Mouse (Mus musculus): ENCODE data around the gene Naa25.

Gene Naa25

GRCm38 (mm10) chr5:121393402-121393801 is 4.3 kb upstream of the Naa25 start:
- no peak for DNase-seq

GRCm38 (mm10) chr5:121395621-121396020 is 2.1 kb upstream of the Naa25 start:
- DNase-seq: no peak

- peak; percentile 58 to 65 for DNase-seq
Observed at GRCm38 (mm10) chr5:121398146-121398964, 619 bp downstream of the Naa25 start.

- DNase-seq: no peak
Observed at GRCm38 (mm10) chr5:121398965-121399462, 1.3 kb downstream of the Naa25 start.

GRCm38 (mm10) chr5:121399540-121399939 is 1.8 kb downstream of the Naa25 start:
- no peak for DNase-seq

GRCm38 (mm10) chr5:121400064-121400463 is 2.3 kb downstream of the Naa25 start:
- no peak for DNase-seq

- DNase-seq: no peak
Observed at GRCm38 (mm10) chr5:121400849-121401248, 3.1 kb downstream of the Naa25 start.

GRCm38 (mm10) chr5:121407856-121408255 is 10.1 kb downstream of the Naa25 start:
- DNase-seq: no peak

GRCm38 (mm10) chr5:121410975-121411374 is 13.2 kb downstream of the Naa25 start:
- no peak for DNase-seq

- DNase-seq: no peak
Observed at GRCm38 (mm10) chr5:121420721-121421120, 23.0 kb downstream of the Naa25 start.

GRCm38 (mm10) chr5:121422787-121423186 is 25.1 kb downstream of the Naa25 start:
- no peak for DNase-seq

GRCm38 (mm10) chr5:121423297-121423696 is 25.6 kb downstream of the Naa25 start:
- DNase-seq: no peak

- no peak for DNase-seq
Observed at GRCm38 (mm10) chr5:121428954-121429353, 31.2 kb downstream of the Naa25 start.

GRCm38 (mm10) chr5:121438131-121438530 is 40.4 kb downstream of the Naa25 start:
- peak; percentile 16 to 37 for DNase-seq

GRCm38 (mm10) chr5:121438756-121439155 is 41.0 kb downstream of the Naa25 start:
- no peak for DNase-seq

- peak; percentile 67 to 68 for DNase-seq
Observed at GRCm38 (mm10) chr5:121443548-121443947, 45.8 kb downstream of the Naa25 start.

- DNase-seq: no peak
Observed at GRCm38 (mm10) chr5:121444870-121445269, 47.1 kb downstream of the Naa25 start.

GRCm38 (mm10) chr5:121448450-121448849 is 50.7 kb downstream of the Naa25 start:
- DNase-seq: peak; percentile 34 to 39

GRCm38 (mm10) chr5:121449976-121450375 is 52.2 kb downstream of the Naa25 start:
- DNase-seq: peak; percentile 73 to 75

- no peak for DNase-seq
Observed at GRCm38 (mm10) chr5:121450476-121450875, 52.7 kb downstream of the Naa25 start.

- peak in 1 of 2 experiments; percentile 21 for DNase-seq
Observed at GRCm38 (mm10) chr5:121451203-121451602, 53.5 kb downstream of the Naa25 start.

- peak; percentile 65 to 70 for DNase-seq
Observed at GRCm38 (mm10) chr5:121451644-121452025, 53.9 kb downstream of the Naa25 start, which contains the start of gene Tmem116. Gene Tmem116, plus strand, starts transcription at chr5:121451893.

- peak; percentile 99 to 100 for DNase-seq
Observed at GRCm38 (mm10) chr5:121452026-121452869, 54.5 kb downstream of the Naa25 start, which contains the start of gene Erp29. Gene Erp29, minus strand, starts transcription at chr5:121452506.
